ENCODE assay signal across 16 mouse cellular contexts in the genomic region with DNA sequence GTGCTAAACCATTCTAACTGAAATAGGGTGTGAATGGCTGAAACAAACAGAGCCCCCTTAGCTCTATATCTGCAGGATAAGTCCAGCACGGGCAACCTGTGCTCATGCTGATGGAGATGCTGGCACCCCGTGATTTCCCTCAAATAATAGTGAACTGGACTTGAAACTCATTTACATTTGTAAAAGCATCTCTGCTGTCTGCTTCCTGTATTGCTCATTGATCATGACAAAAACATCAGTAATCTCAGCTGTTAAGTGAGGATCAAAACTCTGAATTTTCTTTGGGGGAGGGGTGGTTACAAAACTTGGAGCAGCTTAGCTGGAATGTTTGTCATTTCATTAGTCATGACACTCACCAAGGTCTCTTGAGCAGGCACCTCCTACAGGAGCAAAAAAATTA.
"Had no signal": no experiment of that assay in that cellular context is flagged by ENCODE, and none has a peak within 500 bp of the region (broad histone marks: within the 10 kb centered on the region; RNA-seq: fewer than 3 reads in every experiment).

No protein-coding gene starts in this region.

- H3K4me1 ChIP-seq: neural tube, embryonic 13.5 days; neural tube, embryonic 15.5 days; stomach, embryonic 15.5 days had no signal

- H3K27me3 ChIP-seq: neural tube, embryonic 13.5 days; neural tube, embryonic 15.5 days; stomach, embryonic 15.5 days had no signal

- H3K9me3 ChIP-seq: neural tube, embryonic 13.5 days; neural tube, embryonic 15.5 days; stomach, embryonic 15.5 days had no signal

- H3K4me2 ChIP-seq: neural tube, embryonic 13.5 days; neural tube, embryonic 15.5 days; stomach, embryonic 15.5 days had no signal

- DNase-seq: retina, postnatal 1 day; right cerebral cortex, adult 18-20 months; right cerebral cortex, postnatal 14 days; right cerebral cortex, postnatal 25 days; right cerebral cortex, postnatal 4 days; spleen, adult 18-20 months; thymus, adult 18-20 months; thymus, adult 2 months; thymus, postnatal 14 days; thymus, postnatal 25 days; thymus, postnatal 36 days; thymus, postnatal 4 days had no signal

- H3K9ac ChIP-seq: neural tube, embryonic 13.5 days; neural tube, embryonic 15.5 days; stomach, embryonic 15.5 days had no signal

- H3K27ac ChIP-seq: neural tube, embryonic 13.5 days; neural tube, embryonic 15.5 days; stomach, embryonic 15.5 days; stomach, postnatal 0 days had no signal

- H3K36me3 ChIP-seq: stomach, embryonic 15.5 days had no signal

- H3K4me3 ChIP-seq: neural tube, embryonic 13.5 days; neural tube, embryonic 15.5 days; stomach, embryonic 15.5 days had no signal
